Mouse (Mus musculus): Measurements from ENCODE around the gene Neurl1b.

GRCm38 (mm10) chr17:26490072-26490471, 75.4 kb downstream of the Neurl1b start:
- TF ChIP-seq CTCF (conservative IDR thresholded peaks at IDR 0.05; ENCODE audit: insufficient read depth, insufficient read length, low read depth, low read length) (no peak), POLR2A (IDR thresholded peaks at IDR 0.05; ENCODE audit: low read depth, low read length) (no peak)
